Mouse (Mus musculus) heart, postnatal 0 days (tissue): Measurements from ENCODE around the gene Ttpal. TPM values are rescaled to one million over a fixed set of nuclear protein-coding genes. Genes with fewer than 3 reads are reported as not detected.

Experiments
- ATAC-seq: fragments of 200-750 bp; cut with Nextera tagmentation; 2 replicates; pipeline ENCODE4 v1.8.0; 2017; ENCODE audit warnings: low read depth, moderate number of reproducible peaks, moderate library complexity; ENCODE audit not compliant: insufficient read depth
- DNase-seq: peaks from one replicate; pipeline ENCODE4 v3.0.0-alpha.2; 2016; ENCODE audit warnings: low spot score
- H3K27ac ChIP-seq: fragments of 300-500 bp; sonication (generic); 2 replicates; pipeline ENCODE4 v1.5.1; 2014; ENCODE audit warnings: low read depth, mild to moderate bottlenecking
- H3K27me3 ChIP-seq: fragments of 300-500 bp; sonication (generic); 2 replicates; pipeline ENCODE4 v1.6.1; 2014; ENCODE audit warnings: low read length, mixed read lengths; ENCODE audit not compliant: control insufficient read depth, insufficient read depth
- H3K36me3 ChIP-seq: fragments of 300-500 bp; sonication (generic); replicated peaks from 2 replicates; pipeline ENCODE4 v1.6.1; 2014; ENCODE audit warnings: low read length, mixed read lengths; ENCODE audit not compliant: control insufficient read depth, insufficient read depth
- H3K4me1 ChIP-seq: fragments of 300-500 bp; sonication (generic); 2 replicates; pipeline ENCODE4 v1.6.1; 2014; ENCODE audit warnings: antibody characterized with exemption; ENCODE audit not compliant: control insufficient read depth, insufficient read depth
- H3K4me2 ChIP-seq: fragments of 300-500 bp; sonication (generic); 2 replicates; pipeline ENCODE4 v1.6.1; 2014; ENCODE audit warnings: low read depth, mild to moderate bottlenecking, low read length, moderate library complexity
- H3K4me3 ChIP-seq: fragments of 300-500 bp; sonication (generic); 2 replicates; pipeline ENCODE4 v1.5.1; 2014; ENCODE audit warnings: low read depth, low read length
- H3K9ac ChIP-seq: fragments of 300-500 bp; sonication (generic); replicated peaks from 2 replicates; pipeline ENCODE4 v1.6.1; 2014; ENCODE audit warnings: low read depth, low read length, mixed read lengths
- H3K9me3 ChIP-seq: fragments of 300-500 bp; sonication (generic); replicated peaks from 2 replicates; pipeline ENCODE4 v1.6.1; 2016; ENCODE audit warnings: low read length; ENCODE audit not compliant: control insufficient read depth
- CTCF ChIP-seq: IDR thresholded peaks from 2 replicates; pipeline ENCODE4 v1.5.1; 2016; ENCODE audit warnings: antibody characterized with exemption, control low read depth, low read depth
- EP300 ChIP-seq: IDR thresholded peaks from 2 replicates; pipeline ENCODE4 v1.6.1; 2016; ENCODE audit warnings: antibody characterized with exemption, low read depth
- WGBS: fragments of 180-500 bp; shearing (Covaris S2); extraction: QIAGEN DNeasy Blood & Tissue Kit; methylation state at CpG from one replicate; pipeline ENCODE4 v1.1.7; 2014; 5-methylcytosine and 5-hydroxymethylcytosine counted together
- polyA plus RNA-seq: library from polyadenylated mRNA; unstranded; fragments of >200 nt; fragmentation: Nextera tagmentation; extraction: Ambion mirVana; gene quantifications from 2 replicates; pipeline ENCODE4 v1.2.1, GENCODE M21; 2015
- total RNA-seq: library from RNA; depleted of rRNA; stranded (reverse); fragments of >200 nt; gene quantifications from 2 replicates; pipeline ENCODE4 v1.2.3, GENCODE M21; 2014; ENCODE audit warnings: low replicate concordance

Gene Ttpal
- total and polyA plus RNA-seq, 2 experiments from 2014 or later, result 8.8 to 58.3 TPM

DNA sequence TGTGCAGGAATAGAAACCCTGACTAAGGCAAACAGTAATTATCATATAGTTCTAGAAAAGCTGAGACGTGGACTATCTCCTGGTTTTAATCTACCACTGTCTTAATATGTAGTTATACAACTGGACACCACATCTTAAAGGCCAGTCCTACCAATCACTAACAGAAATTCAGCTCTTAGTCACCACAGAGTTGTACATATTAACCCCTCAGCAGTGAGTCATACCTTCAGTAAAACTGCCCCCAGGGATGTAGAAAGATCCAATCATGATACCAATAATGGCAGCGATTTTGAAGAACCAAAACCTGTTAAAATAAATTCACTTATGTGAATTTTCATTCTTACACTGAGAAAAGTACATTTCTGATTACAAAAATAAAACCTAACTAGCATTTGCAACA is 32.1 kb downstream of the Ttpal start:
- Histone ChIP-seq H3K27ac (no peak overlapping the region), H3K27me3 (no peaks in the 10 kb centered on the region), H3K4me2 (no peak overlapping the region), H3K9me3 (no peaks in the 10 kb centered on the region), H3K4me3 (no peak overlapping the region), H3K9ac (no peak overlapping the region), H3K4me1 (peaks cover 21% of the 10 kb centered on the region), H3K36me3 (peaks cover 70% of the 10 kb centered on the region)
- 83% methylated on average over 2 of the region's 2 CpGs for WGBS
- ATAC-seq (no peak), DNase-seq (no peak)
- no peak for TF ChIP-seq CTCF
- no peak for TF ChIP-seq EP300

GRCm38 (mm10) chr2:163636057-163636456 is 33.9 kb downstream of the Ttpal start:
- peaks cover 51% of the 10 kb centered on the region for H3K36me3 ChIP-seq
- no peak overlapping the region for H3K4me2 ChIP-seq
- H3K4me3 ChIP-seq, result no peak overlapping the region
- no peak for TF ChIP-seq CTCF
- no peak for TF ChIP-seq EP300
- no peaks in the 10 kb centered on the region for H3K27me3 ChIP-seq
- WGBS, result 87% methylated on average over 2 of the region's 2 CpGs
- H3K9me3 ChIP-seq, result no peaks in the 10 kb centered on the region
- no peak overlapping the region for H3K9ac ChIP-seq
- H3K4me1 ChIP-seq, result peaks cover 38% of the 10 kb centered on the region
- no peak overlapping the region for H3K27ac ChIP-seq
- DNase-seq, result no peak
- ATAC-seq, result no peak

DNA sequence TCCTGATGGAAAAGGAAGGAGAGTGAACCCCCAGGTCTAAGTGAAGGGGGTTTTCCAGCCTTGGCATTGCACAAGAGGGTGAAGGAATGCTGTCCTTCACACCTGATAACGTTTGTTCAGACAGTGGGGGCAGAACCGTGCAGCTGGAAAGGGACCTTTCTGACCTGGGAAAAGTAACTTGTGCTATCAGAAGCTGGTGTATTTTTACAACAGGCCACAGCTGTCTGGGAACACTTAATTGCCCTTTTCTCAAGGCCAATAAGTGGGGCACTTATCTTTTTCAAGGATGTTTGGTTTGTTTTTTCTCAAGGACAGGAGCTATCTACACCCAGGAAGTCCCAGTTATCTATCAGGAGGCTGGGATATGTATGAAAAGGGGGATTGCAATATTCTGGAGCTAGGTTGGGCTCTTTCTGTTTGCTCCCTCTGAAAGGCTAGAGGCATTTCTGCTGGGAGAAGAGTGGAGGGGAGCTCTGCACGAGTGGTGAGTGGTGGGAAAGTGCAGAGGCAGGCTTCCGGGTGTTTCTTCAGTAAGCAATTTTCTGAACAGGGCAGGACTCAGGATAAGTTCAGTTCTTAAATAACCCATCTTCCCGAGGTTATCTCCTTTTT is 35.6 kb downstream of the Ttpal start:
- peaks cover 34% of the 10 kb centered on the region for H3K36me3 ChIP-seq
- peak; percentile 33 for ATAC-seq

GRCm38 (mm10) chr2:163640493-163640892 is 38.4 kb downstream of the Ttpal start:
- H3K4me3 ChIP-seq, result no peak overlapping the region
- H3K27me3 ChIP-seq, result no peaks in the 10 kb centered on the region
- peak overlapping the region; percentile 16; the same call in 1 of the 2 replicates for H3K4me2 ChIP-seq
- peaks cover 62% of the 10 kb centered on the region for H3K4me1 ChIP-seq
- peaks cover 16% of the 10 kb centered on the region; the same call in 1 of the 2 replicates for H3K36me3 ChIP-seq
- DNase-seq (no peak), ATAC-seq (no peak)
- H3K9ac ChIP-seq, result no peak overlapping the region
- H3K9me3 ChIP-seq, result no peaks in the 10 kb centered on the region
- 0 out of 2 replicates have a peak overlapping the region, but pooled peaks have one; percentile 39 for H3K27ac ChIP-seq
- peak; percentile 19 for TF ChIP-seq CTCF
- no peak for TF ChIP-seq EP300
- WGBS, result 70% methylated on average over 3 of the region's 3 CpGs

More for the DNA sequence above, 35.6 kb downstream of the Ttpal start:
- H3K4me1 ChIP-seq, result peaks cover 54% of the 10 kb centered on the region
- TF ChIP-seq CTCF, result no peak
- TF ChIP-seq EP300, result no peak
- peak; percentile 24 for DNase-seq
- H3K4me2 ChIP-seq, result peak overlapping the region; percentile 17
- no peaks in the 10 kb centered on the region for H3K27me3 ChIP-seq
- no peaks in the 10 kb centered on the region for H3K9me3 ChIP-seq
- H3K4me3 ChIP-seq, result no peak overlapping the region
- H3K27ac ChIP-seq, result peak overlapping the region; percentile 62
- 8% methylated on average over 5 of the region's 5 CpGs for WGBS
- no peak overlapping the region for H3K9ac ChIP-seq

- peaks cover 68% of the 10 kb centered on the region for H3K4me1 ChIP-seq
- H3K9ac ChIP-seq, result no peak overlapping the region
- H3K27me3 ChIP-seq, result no peaks in the 10 kb centered on the region
- H3K9me3 ChIP-seq, result no peaks in the 10 kb centered on the region
- ATAC-seq, result no peak
- no peak overlapping the region for H3K4me3 ChIP-seq
- H3K4me2 ChIP-seq, result peak overlapping the region; percentile 26; the same call in 1 of the 2 replicates
- WGBS, result 40% methylated on average over 3 of the region's 3 CpGs
- peak overlapping the region; percentile 35 for H3K27ac ChIP-seq
- peak; percentile 49 for DNase-seq
- no peak for TF ChIP-seq EP300
- no peak for TF ChIP-seq CTCF
- 0 out of 2 replicates have a peak, but pooled peaks cover 6% of the 10 kb centered on the region for H3K36me3 ChIP-seq
Observed at GRCm38 (mm10) chr2:163641681-163642080, 39.6 kb downstream of the Ttpal start.
